In the genomic region with DNA sequence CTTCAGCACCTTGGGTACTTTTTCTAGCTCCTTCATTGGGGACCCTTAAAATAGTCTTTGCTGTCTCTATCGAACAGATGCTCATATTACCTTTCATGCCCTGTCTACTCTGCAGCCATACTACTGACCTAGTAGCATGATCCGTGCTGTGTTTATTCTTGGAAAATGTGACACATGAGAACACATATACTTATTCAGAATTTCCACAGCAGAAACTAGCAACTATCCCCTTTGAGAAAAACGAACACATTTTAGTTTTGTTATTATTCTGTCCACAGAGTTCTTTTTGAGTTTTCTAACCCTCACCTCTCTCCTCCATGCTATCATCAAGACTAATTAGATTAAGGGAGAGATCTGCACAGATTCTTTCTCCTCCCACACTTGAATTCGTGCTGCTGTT, we compare ENCODE assay signal across 14 mouse cellular contexts.
DNase-seq lines count a peak whose midpoint lies in the region; ATAC-seq and TF ChIP-seq lines count a peak whose summit lies in the region.
"Had no signal": no experiment of that assay in that cellular context is flagged by ENCODE, and none has a peak within 500 bp of the region (broad histone marks: within the 10 kb centered on the region; RNA-seq: fewer than 3 reads in every experiment).

No protein-coding gene starts in this region.

- no peaks in the 10 kb centered on the region for H3K36me3 ChIP-seq in forebrain, embryonic 15.5 days
- H3K36me3 ChIP-seq in forebrain, embryonic 13.5 days (ENCODE audit: poor library complexity, severe bottlenecking): no peaks in the 10 kb centered on the region
- H3K36me3 ChIP-seq in CH12.LX (replicated peaks in 1 of 2; ENCODE audit: control insufficient read depth in 1 of 2, insufficient read depth in 1 of 2, low read length in 1 of 2) (no peaks in the 10 kb centered on the region), myocyte (ENCODE audit: control insufficient read depth, insufficient read depth) (no peaks in the 10 kb centered on the region)
- H3K36me3 ChIP-seq: embryonic facial prominence, embryonic 10.5 days; embryonic facial prominence, embryonic 12.5 days; forebrain, embryonic 10.5 days; forebrain, embryonic 12.5 days had no signal

- H3K27ac ChIP-seq in forebrain, embryonic 15.5 days (replicated peaks): peak overlapping the region; percentile 31; the same call in 1 of the 2 replicates
- H3K27ac ChIP-seq in forebrain, embryonic 13.5 days: no peak overlapping the region
- H3K27ac ChIP-seq in gastrocnemius, adult 2 months: peak overlapping the region; percentile 16; the same call in 1 of the 2 replicates
- H3K27ac ChIP-seq in CH12.LX (ENCODE audit: insufficient read depth, low read depth): no peak overlapping the region
- H3K27ac ChIP-seq: embryonic facial prominence, embryonic 10.5 days; embryonic facial prominence, embryonic 12.5 days; forebrain, embryonic 10.5 days; forebrain, embryonic 12.5 days had no signal

- in situ Hi-C loops in CH12.LX (cut with MboI; ENCODE audit: low pct_ligation_motif_present, low pct_unique_long_range_greater_than_20kb, low sequenced_read_pairs): no loop called here

- H3K27me3 ChIP-seq in forebrain, embryonic 15.5 days: no peaks in the 10 kb centered on the region
- H3K27me3 ChIP-seq in forebrain, embryonic 13.5 days: no peaks in the 10 kb centered on the region
- H3K27me3 ChIP-seq in CH12.LX (replicated peaks) (no peaks in the 10 kb centered on the region), myocyte (ENCODE audit: control insufficient read depth, insufficient read depth, insufficient read length) (no peaks in the 10 kb centered on the region)
- H3K27me3 ChIP-seq: embryonic facial prominence, embryonic 12.5 days; forebrain, embryonic 12.5 days had no signal

- dilution Hi-C loops in CH12.LX (cut with MboI; ENCODE audit: extremely low pct_ligation_motif_present, extremely low pct_unique_long_range_greater_than_20kb, low sequenced_read_pairs): no loop called here

- no peak overlapping the region for H3K9ac ChIP-seq in forebrain, embryonic 15.5 days (replicated peaks)
- H3K9ac ChIP-seq in forebrain, embryonic 13.5 days: no peak overlapping the region
- H3K9ac ChIP-seq in CH12.LX (ENCODE audit: insufficient read depth, low read depth): no peak overlapping the region
- H3K9ac ChIP-seq: embryonic facial prominence, embryonic 12.5 days; forebrain, embryonic 12.5 days had no signal

- H3K4me1 ChIP-seq in forebrain, embryonic 15.5 days: no peaks in the 10 kb centered on the region
- no peaks in the 10 kb centered on the region for H3K4me1 ChIP-seq in forebrain, embryonic 13.5 days
- H3K4me1 ChIP-seq in CH12.LX (ENCODE audit: control insufficient read depth in 1 of 2, insufficient read depth in 2 of 2): no peaks in the 10 kb centered on the region
- H3K4me1 ChIP-seq: embryonic facial prominence, embryonic 10.5 days; forebrain, embryonic 10.5 days; forebrain, embryonic 12.5 days had no signal

- ATAC-seq in forebrain, embryonic 15.5 days (replicated peaks): no peak
- no peak for ATAC-seq in forebrain, embryonic 13.5 days
- ATAC-seq: CD4-positive, CD25-positive, alpha-beta regulatory T cell, adult 4 months had no signal

- peak; percentile 66 for TF ChIP-seq EP300 in CH12.LX (IDR thresholded peaks at IDR 0.05; ENCODE audit: low read length)

- H3ac ChIP-seq in myocyte (ENCODE audit: control insufficient read depth, insufficient read length): no peak overlapping the region

- no peak overlapping the region for H3K4me2 ChIP-seq in forebrain, embryonic 15.5 days (replicated peaks)
- no peak overlapping the region for H3K4me2 ChIP-seq in forebrain, embryonic 13.5 days
- H3K4me2 ChIP-seq in CH12.LX (ENCODE audit: insufficient read depth, low read depth, poor library complexity, severe bottlenecking) (no peak overlapping the region), myocyte (ENCODE audit: low read depth) (peak overlapping the region; percentile 65)
- H3K4me2 ChIP-seq: embryonic facial prominence, embryonic 12.5 days; forebrain, embryonic 12.5 days had no signal

- intact Hi-C loops in gastrocnemius, adult 2 months (cut with DNase I): no loop called here

- no peaks in the 10 kb centered on the region for H3K9me3 ChIP-seq in forebrain, embryonic 15.5 days
- no peaks in the 10 kb centered on the region for H3K9me3 ChIP-seq in forebrain, embryonic 13.5 days (replicated peaks)
- no peaks in the 10 kb centered on the region for H3K9me3 ChIP-seq in CH12.LX (replicated peaks; ENCODE audit: low read length)
- H3K9me3 ChIP-seq: embryonic facial prominence, embryonic 10.5 days; embryonic facial prominence, embryonic 12.5 days; forebrain, embryonic 10.5 days; forebrain, embryonic 12.5 days had no signal

- DNase-seq in gastrocnemius, adult 2 months: no peak
- DNase-seq in gastrocnemius, adult 18-20 months (ENCODE audit: low spot score): no peak
- DNase-seq in CH12.LX (ENCODE audit: extremely low read depth): peak; percentile 13
- DNase-seq in right cerebral cortex, postnatal 4 days: no peak
- DNase-seq: B cell, adult 2 months had no signal

- no peaks in the 10 kb centered on the region for H3K79me2 ChIP-seq in CH12.LX (replicated peaks; ENCODE audit: control insufficient read depth, extremely low read depth, insufficient read depth, poor library complexity, severe bottlenecking)
- no peaks in the 10 kb centered on the region for H3K79me2 ChIP-seq in myocyte (ENCODE audit: control insufficient read depth, insufficient read depth)

- H3K4me3 ChIP-seq in forebrain, embryonic 15.5 days: no peak overlapping the region
- no peak overlapping the region for H3K4me3 ChIP-seq in forebrain, embryonic 13.5 days
- H3K4me3 ChIP-seq in gastrocnemius, adult 2 months: no peak overlapping the region
- H3K4me3 ChIP-seq in CH12.LX (replicated peaks in 1 of 3; ENCODE audit: low read depth in 2 of 3, low read length in 2 of 3, poor library complexity in 1 of 3) (no peak overlapping the region), myocyte (no peak overlapping the region)
- H3K4me3 ChIP-seq: embryonic facial prominence, embryonic 10.5 days; embryonic facial prominence, embryonic 12.5 days; erythroblast, embryonic 14.5 days; forebrain, embryonic 10.5 days; forebrain, embryonic 12.5 days had no signal

- no peak for TF ChIP-seq RAD21 in CH12.LX (IDR thresholded peaks at IDR 0.05; ENCODE audit: low read depth, low read length)

- no peak for TF ChIP-seq POLR2A in CH12.LX (IDR thresholded peaks at IDR 0.05; ENCODE audit: low read depth, low read length)
- no peak for TF ChIP-seq POLR2A in myocyte (IDR thresholded peaks at IDR 0.05; ENCODE audit: insufficient read length, low read depth)

- TF ChIP-seq CTCF in gastrocnemius, adult 2 months (IDR thresholded peaks at IDR 0.05): no peak
- TF ChIP-seq CTCF in CH12.LX (conservative IDR thresholded peaks at IDR 0.05 in 1 of 2, IDR thresholded peaks at IDR 0.05 in 1 of 2; ENCODE audit: low read depth in 2 of 2, low read length in 2 of 2): no peak

- 78% methylated on average over 4 of the region's 4 CpGs for WGBS in forebrain, embryonic 15.5 days
- 82% methylated on average over 4 of the region's 4 CpGs for WGBS in forebrain, embryonic 13.5 days

TF ChIP-seq in CH12.LX, 34 proteins besides CTCF, POLR2A, EP300 and RAD21:
- TF ChIP-seq JUND (conservative IDR thresholded peaks at IDR 0.05; ENCODE audit: low read depth, low read length) (peak; percentile 59; the same call in 1 of the 2 replicates), MXI1 (IDR thresholded peaks at IDR 0.05; ENCODE audit: low read depth, low read length) (no peak), JUN (IDR thresholded peaks at IDR 0.05; ENCODE audit: insufficient read depth, low read depth, low read length) (peak; percentile 65), BHLHE40 (IDR thresholded peaks at IDR 0.05; ENCODE audit: low read depth, low read length) (0 out of 2 replicates have a peak, but pooled peaks have one; percentile 15), ZMIZ1 (IDR thresholded peaks at IDR 0.05; ENCODE audit: low read depth, low read length) (no peak), IRF4 (IDR thresholded peaks at IDR 0.05; ENCODE audit: low read depth, low read length) (peak; percentile 60; the same call in 1 of the 2 replicates), UBTF (IDR thresholded peaks at IDR 0.05; ENCODE audit: low read depth, low read length) (no peak), ETS1 (conservative IDR thresholded peaks at IDR 0.05; ENCODE audit: low read depth, low read length) (peak; percentile 62; the same call in 1 of the 2 replicates), POLR2AphosphoS2 (IDR thresholded peaks at IDR 0.05; ENCODE audit: low read depth, low read length) (no peak)
TF ChIP-seq in CH12.LX: peak in this region for 5.

TF ChIP-seq in myocyte, 11 proteins besides CTCF, POLR2A, EP300 and RAD21:
- TF ChIP-seq E2F4 (IDR thresholded peaks at IDR 0.05; ENCODE audit: insufficient read depth) (no peak), MYOG (IDR thresholded peaks at IDR 0.05; ENCODE audit: control insufficient read depth in 1 of 3, insufficient read depth in 1 of 3, insufficient read length in 2 of 3, low read depth in 2 of 3) (no peak), POLR2AphosphoS2 (IDR thresholded peaks at IDR 0.05; ENCODE audit: insufficient read length, low read depth) (no peak), MAX (IDR thresholded peaks at IDR 0.05; ENCODE audit: low read depth) (no peak), USF1 (IDR thresholded peaks at IDR 0.05; ENCODE audit: low read depth) (no peak), MYOD1 (IDR thresholded peaks at IDR 0.05; ENCODE audit: control insufficient read depth in 1 of 3, insufficient read length in 2 of 3, low read depth in 2 of 3) (no peak), CEBPB (IDR thresholded peaks at IDR 0.05; ENCODE audit: insufficient read depth, poor library complexity, severe bottlenecking) (no peak), TCF12 (IDR thresholded peaks at IDR 0.05; ENCODE audit: insufficient read depth, poor library complexity, severe bottlenecking) (no peak), SRF (IDR thresholded peaks at IDR 0.05; ENCODE audit: control insufficient read depth, insufficient read length, low read depth) (no peak), REST (IDR thresholded peaks at IDR 0.05; ENCODE audit: insufficient read depth, insufficient read length) (no peak), TCF3 (IDR thresholded peaks at IDR 0.05; ENCODE audit: insufficient read length, low read depth) (no peak)

Comparison
In these comparisons a context has a peak if more than half of its experiments do, and no peak if none do; other contexts are left out.
1. H3K27ac ChIP-seq: peak in forebrain, embryonic 15.5 days (single experiment) and gastrocnemius, adult 2 months (single experiment); none in forebrain, embryonic 13.5 days (single experiment) and CH12.LX (single experiment).